Mouse (Mus musculus) brain, embryonic 14.5 days (tissue): ENCODE data around the gene Pot1b.

Experiments used
- CTCF ChIP-seq: fragments of 200-500 bp; IDR thresholded peaks from 2 replicates; pipeline ENCODE4 v1.5.1; 2012; ENCODE audit warnings: inconsistent platforms, mild to moderate bottlenecking, moderate library complexity, borderline replicate concordance; ENCODE audit not compliant: insufficient read depth, insufficient read length; ENCODE audit errors: extremely low read depth
- POLR2A ChIP-seq: fragments of 200-500 bp; IDR thresholded peaks from 2 replicates; pipeline ENCODE4 v1.6.1; 2012; ENCODE audit warnings: mild to moderate bottlenecking, inconsistent platforms, borderline replicate concordance; ENCODE audit not compliant: poor library complexity, insufficient read depth, insufficient read length, severe bottlenecking; ENCODE audit errors: extremely low read depth

GRCm38 (mm10) chr17:55711984-55712811 lies at the start of gene Pot1b:
- TF ChIP-seq POLR2A (peak; percentile 35; the same call in 1 of the 2 replicates), CTCF (peak; percentile 6; the same call in 1 of the 2 replicates)
